Mouse (Mus musculus): Measurements from ENCODE around the gene Ccdc83.

- TF ChIP-seq CTCF (conservative IDR thresholded peaks at IDR 0.05; ENCODE audit: insufficient read depth, insufficient read length, low read depth, low read length) (no peak), POLR2A (IDR thresholded peaks at IDR 0.05; ENCODE audit: low read depth, low read length) (no peak)
Measured at GRCm38 (mm10) chr7:90261902-90262599, 3.5 kb downstream of the Ccdc83 start.

All from kidney, adult 2 months (tissue).